Comparison of ENCODE assay signal across 8 mouse cellular contexts in the genomic region with DNA sequence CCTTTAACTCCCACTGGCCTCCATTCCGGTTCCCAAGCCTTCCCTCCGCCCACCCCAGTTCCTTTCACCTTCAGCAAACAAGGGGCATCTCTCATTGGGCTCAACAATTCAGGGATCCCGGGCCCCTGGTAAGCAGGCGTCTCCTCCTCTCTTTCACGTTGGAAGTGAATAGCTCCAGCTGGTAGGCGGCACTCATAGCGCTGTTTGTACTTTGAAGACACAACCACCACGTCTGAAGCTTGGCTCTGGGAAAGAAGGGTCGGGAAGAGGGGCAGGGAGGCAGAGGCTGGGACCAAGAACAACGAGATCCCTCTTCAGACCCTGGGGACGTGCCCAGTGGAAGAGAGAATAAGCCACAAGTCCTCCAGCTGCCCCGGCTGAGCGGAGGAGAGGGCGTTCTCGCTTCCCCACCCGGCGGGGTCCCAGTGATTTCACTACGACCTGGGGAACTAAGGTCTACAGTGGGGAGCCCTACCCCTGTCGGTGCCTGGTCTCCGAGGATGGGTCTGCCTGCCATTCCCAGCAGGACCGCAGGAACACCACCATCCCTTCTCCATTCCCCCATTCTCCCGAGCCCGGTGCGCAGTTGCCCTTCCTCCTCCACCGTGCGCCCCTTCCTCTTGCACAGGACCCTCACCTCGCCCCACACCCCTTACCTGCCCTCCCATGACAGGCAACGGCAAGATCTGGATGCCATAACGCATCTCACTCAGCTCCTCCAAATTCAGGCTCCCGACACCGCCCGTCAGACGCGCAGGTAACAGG. TPM values are rescaled to one million over a fixed set of nuclear protein-coding genes. Genes with fewer than 3 reads are reported as not detected.
DNase-seq lines count a peak whose midpoint lies in the region; ATAC-seq and TF ChIP-seq lines count a peak whose summit lies in the region.

No protein-coding gene starts in this region.

- no peak for TF ChIP-seq POLR2A in spleen, adult 2 months (IDR thresholded peaks at IDR 0.05; ENCODE audit: low read depth, low read length)

- peak overlapping the region; percentile 89 for H3K4me2 ChIP-seq in liver, embryonic 12.5 days
- peak overlapping the region; percentile 98 for H3K4me2 ChIP-seq in stomach, postnatal 0 days (replicated peaks; ENCODE audit: low read depth)

- peaks cover 3% of the 10 kb centered on the region; the same call in 1 of the 2 replicates for H3K4me1 ChIP-seq in spleen, adult 2 months (ENCODE audit: control insufficient read depth, insufficient read depth, insufficient read length)
- H3K4me1 ChIP-seq in liver, embryonic 12.5 days, result peaks cover 47% of the 10 kb centered on the region
- no peaks in the 10 kb centered on the region for H3K4me1 ChIP-seq in stomach, postnatal 0 days (replicated peaks; ENCODE audit: control insufficient read depth, insufficient read depth)

- 5% methylated on average over 34 of the region's 34 CpGs for WGBS in spleen, adult 2 months
- 4% methylated on average over 34 of the region's 34 CpGs for WGBS in liver, embryonic 12.5 days (ENCODE audit: insufficient replicate concordance)
- WGBS in stomach, postnatal 0 days, result 2% methylated on average over 34 of the region's 34 CpGs

- H3K27ac ChIP-seq in spleen, adult 2 months (ENCODE audit: insufficient read depth, low read length), result no peak overlapping the region
- peak overlapping the region; percentile 71 for H3K27ac ChIP-seq in liver, embryonic 12.5 days
- 0 out of 2 replicates have a peak overlapping the region, but pooled peaks have one; percentile 45 for H3K27ac ChIP-seq in stomach, postnatal 0 days (replicated peaks)

- peak overlapping the region; percentile 88 for H3K9ac ChIP-seq in liver, embryonic 12.5 days
- H3K9ac ChIP-seq in stomach, postnatal 0 days (ENCODE audit: low read length), result peak overlapping the region; percentile 89

- no peak for TF ChIP-seq CTCF in spleen, adult 2 months (IDR thresholded peaks at IDR 0.05; ENCODE audit: extremely low read depth, insufficient read depth, insufficient read length, insufficient replicate concordance)
- no peak for TF ChIP-seq CTCF in stomach, postnatal 0 days (IDR thresholded peaks at IDR 0.05; ENCODE audit: low read depth)

- no peaks in the 10 kb centered on the region for H3K27me3 ChIP-seq in spleen, adult 2 months (ENCODE audit: control insufficient read depth, insufficient read depth, low read length)
- H3K27me3 ChIP-seq in liver, embryonic 12.5 days (replicated peaks), result no peaks in the 10 kb centered on the region
- no peaks in the 10 kb centered on the region for H3K27me3 ChIP-seq in stomach, postnatal 0 days (ENCODE audit: control insufficient read depth, insufficient read depth, low read length)

- H3K4me3 ChIP-seq in spleen, adult 2 months (ENCODE audit: extremely low read depth, insufficient read depth, insufficient read length), result peak overlapping the region; percentile 80
- H3K4me3 ChIP-seq in liver, embryonic 12.5 days, result peak overlapping the region; percentile 93
- H3K4me3 ChIP-seq in stomach, postnatal 0 days (ENCODE audit: low read depth, low read length), result peak overlapping the region; percentile 89

- no peak for DNase-seq in frontal cortex, postnatal 25 days (ENCODE audit: low spot score in 2 of 2)
- no peak for DNase-seq in spleen, adult 2 months (ENCODE audit: low read depth in 1 of 2, low spot score in 2 of 2)
- no peak for DNase-seq in spleen, postnatal 36 days (ENCODE audit: low spot score in 2 of 2)
- no peak for DNase-seq in stomach, postnatal 0 days (ENCODE audit: low spot score)
- DNase-seq in gastrocnemius, adult 8-10 months (ENCODE audit: low spot score in 2 of 2), result no peak

- TF ChIP-seq EP300 in stomach, postnatal 0 days (optimal IDR thresholded peaks at IDR 0.05), result no peak

- H3K36me3 ChIP-seq in spleen, adult 2 months (ENCODE audit: control insufficient read depth, insufficient read depth, low read length), result peaks cover 17% of the 10 kb centered on the region
- H3K36me3 ChIP-seq in liver, embryonic 12.5 days, result peaks cover 44% of the 10 kb centered on the region
- peaks cover 16% of the 10 kb centered on the region for H3K36me3 ChIP-seq in stomach, postnatal 0 days (ENCODE audit: control insufficient read depth, insufficient read depth, low read length)

- 0 out of 2 replicates have a peak, but pooled peaks have one; percentile 0 for ATAC-seq in frontal cortex, adult (ENCODE audit: low TSS enrichment)
- peak; percentile 26 for ATAC-seq in granulocyte monocyte progenitor cell, adult 5-6 weeks (replicated peaks; ENCODE audit: poor library complexity, severe bottlenecking)
- peak; percentile 35 for ATAC-seq in liver, embryonic 12.5 days
- peak; percentile 22 for ATAC-seq in stomach, postnatal 0 days (ENCODE audit: low FRiP score, low TSS enrichment)

- H3K9me3 ChIP-seq in liver, embryonic 12.5 days (replicated peaks), result no peaks in the 10 kb centered on the region
- H3K9me3 ChIP-seq in stomach, postnatal 0 days (ENCODE audit: control insufficient read depth, low read length), result no peaks in the 10 kb centered on the region

RNA-seq across cellular contexts. Expression of gene Os9, which starts 0.4 kb away (rescaled TPM):
- 48.7 and 57.4 TPM in 2 replicates for polyA plus RNA-seq in spleen, adult 2 months (2012; rRNA removed)
- 73.3 and 80.0 TPM in 2 replicates for total RNA-seq in granulocyte monocyte progenitor cell, adult 5-6 weeks (2014; fragmentation: Nextera tagmentation)
- 202 and 218 TPM in 2 replicates for total RNA-seq in granulocyte monocyte progenitor cell, adult 5-6 weeks (2017)
- 49.5 and 51.4 TPM in 2 replicates for polyA plus RNA-seq in liver, embryonic 12.5 days (2016; fragmentation: Nextera tagmentation; extraction: Ambion mirVana)
- polyA plus RNA-seq in stomach, postnatal 0 days (2015; fragmentation: Nextera tagmentation; extraction: Ambion mirVana), result 81.9 and 82.0 TPM in 2 replicates
- total RNA-seq in gastrocnemius, adult 8-10 months (2022), result 10 to 100 TPM in 2 of 4 experiments, 1 to 10 TPM in 2; 7.4 to 13.9 (median 10.8) TPM

RNA-seq across cellular contexts. Expression of gene B4galnt1, which starts 44.5 kb away (rescaled TPM):
- 284 and 346 TPM in 2 replicates for polyA plus RNA-seq in spleen, adult 2 months (2012; rRNA removed)
- total RNA-seq in granulocyte monocyte progenitor cell, adult 5-6 weeks (2014; fragmentation: Nextera tagmentation), result 288 and 308 TPM in 2 replicates
- 141 and 161 TPM in 2 replicates for total RNA-seq in granulocyte monocyte progenitor cell, adult 5-6 weeks (2017)
- 12.6 TPM in 2 replicates for polyA plus RNA-seq in liver, embryonic 12.5 days (2016; fragmentation: Nextera tagmentation; extraction: Ambion mirVana)
- polyA plus RNA-seq in stomach, postnatal 0 days (2015; fragmentation: Nextera tagmentation; extraction: Ambion mirVana), result 45.9 and 65.4 TPM in 2 replicates
- under 1 TPM; 0.29 to 0.70 (median 0.38) TPM for total RNA-seq in gastrocnemius, adult 8-10 months (2022)

RNA-seq across cellular contexts. Expression of gene Agap2, which starts 45.4 kb away (rescaled TPM):
- 45.6 and 60.9 TPM in 2 replicates for polyA plus RNA-seq in spleen, adult 2 months (2012; rRNA removed)
- total RNA-seq in granulocyte monocyte progenitor cell, adult 5-6 weeks (2014; fragmentation: Nextera tagmentation), result 26.3 and 27.2 TPM in 2 replicates
- 18.8 and 34.4 TPM in 2 replicates for total RNA-seq in granulocyte monocyte progenitor cell, adult 5-6 weeks (2017)
- 0.92 and 1.6 TPM in 2 replicates for polyA plus RNA-seq in liver, embryonic 12.5 days (2016; fragmentation: Nextera tagmentation; extraction: Ambion mirVana)
- polyA plus RNA-seq in stomach, postnatal 0 days (2015; fragmentation: Nextera tagmentation; extraction: Ambion mirVana), result 0.04 and 0.08 TPM in 2 replicates
- total RNA-seq in gastrocnemius, adult 8-10 months (2022), result 1 to 10 TPM in 2 of 4 experiments, under 1 TPM in 2; 0.60 to 1.7 (median 1.0) TPM

RNA-seq across cellular contexts. Expression of gene Tspan31, which starts 50.4 kb away (rescaled TPM):
- 29.9 and 32.4 TPM in 2 replicates for polyA plus RNA-seq in spleen, adult 2 months (2012; rRNA removed)
- total RNA-seq in granulocyte monocyte progenitor cell, adult 5-6 weeks (2014; fragmentation: Nextera tagmentation), result 92.4 and 102 TPM in 2 replicates
- total RNA-seq in granulocyte monocyte progenitor cell, adult 5-6 weeks (2017), result 82.5 and 82.6 TPM in 2 replicates
- 75.2 and 81.9 TPM in 2 replicates for polyA plus RNA-seq in liver, embryonic 12.5 days (2016; fragmentation: Nextera tagmentation; extraction: Ambion mirVana)
- polyA plus RNA-seq in stomach, postnatal 0 days (2015; fragmentation: Nextera tagmentation; extraction: Ambion mirVana), result 82.8 and 87.7 TPM in 2 replicates
- 10 to 100 TPM; 21.0 to 24.9 (median 21.5) TPM for total RNA-seq in gastrocnemius, adult 8-10 months (2022)

RNA-seq across cellular contexts. Expression of gene Cdk4, which starts 57.1 kb away (rescaled TPM):
- polyA plus RNA-seq in spleen, adult 2 months (2012; rRNA removed), result 106 and 140 TPM in 2 replicates
- 721 and 802 TPM in 2 replicates for total RNA-seq in granulocyte monocyte progenitor cell, adult 5-6 weeks (2014; fragmentation: Nextera tagmentation)
- 568 and 716 TPM in 2 replicates for total RNA-seq in granulocyte monocyte progenitor cell, adult 5-6 weeks (2017)
- 766 and 777 TPM in 2 replicates for polyA plus RNA-seq in liver, embryonic 12.5 days (2016; fragmentation: Nextera tagmentation; extraction: Ambion mirVana)
- polyA plus RNA-seq in stomach, postnatal 0 days (2015; fragmentation: Nextera tagmentation; extraction: Ambion mirVana), result 469 and 472 TPM in 2 replicates
- total RNA-seq in gastrocnemius, adult 8-10 months (2022), result 10 to 100 TPM; 41.3 to 46.4 (median 43.8) TPM

Comparison
In these comparisons a context has a peak if more than half of its experiments do, and no peak if none do; other contexts are left out.
1. RNA of gene Agap2, which starts 45.4 kb away (polyA plus RNA-seq): 45.6 to 60.9 TPM in spleen, adult 2 months; 0.92 to 1.6 TPM in liver, embryonic 12.5 days and 0.04 to 0.08 TPM in stomach, postnatal 0 days; every median in the first group is over 10 times any median in the second.
2. Peak in every context shown above with its lines, with median percentiles within 50 percentile points of each other: ATAC-seq and H3K4me3 ChIP-seq.